Mouse (Mus musculus) ES-CJ7 (cell line): ENCODE data around the gene Axl.

Experiments
- DNase-seq: peaks from one replicate; pipeline ENCODE4 v3.0.0; 2011; ENCODE audit warnings: low read depth, low spot score

The Axl gene

GRCm38 (mm10) chr7:25788220-25789128 lies at the start of gene Axl:
Axl (minus strand) TSS chr7:25788705.
- peak; percentile 48 for DNase-seq

- DNase-seq = no peak
Observed at GRCm38 (mm10) chr7:25835188-25835891, 46.8 kb upstream of the Axl start.

GRCm38 (mm10) chr7:25831557-25832530 lies 43.3 kb upstream of the Axl start:
- DNase-seq = no peak

GRCm38 (mm10) chr7:25830251-25830650 lies 41.7 kb upstream of the Axl start:
- DNase-seq = no peak

- DNase-seq = no peak
Observed at GRCm38 (mm10) chr7:25827199-25827598, 38.7 kb upstream of the Axl start.

- DNase-seq = no peak
Observed at GRCm38 (mm10) chr7:25826029-25826428, 37.5 kb upstream of the Axl start.

GRCm38 (mm10) chr7:25825043-25825442 lies 36.5 kb upstream of the Axl start:
- peak; percentile 40 for DNase-seq

- DNase-seq = peak; percentile 95
Observed at GRCm38 (mm10) chr7:25816241-25816919, 27.9 kb upstream of the Axl start, which contains the start of gene Cyp2s1. Cyp2s1 (minus strand) TSS chr7:25816913.

GRCm38 (mm10) chr7:25815571-25815970 lies 27.1 kb upstream of the Axl start:
- DNase-seq = no peak

- no peak for DNase-seq
Observed at GRCm38 (mm10) chr7:25814711-25815110, 26.2 kb upstream of the Axl start.

GRCm38 (mm10) chr7:25812195-25812594 lies 23.7 kb upstream of the Axl start:
- no peak for DNase-seq

- DNase-seq = no peak
Observed at GRCm38 (mm10) chr7:25811716-25812115, 23.2 kb upstream of the Axl start.

- DNase-seq = peak; percentile 79
Observed at GRCm38 (mm10) chr7:25805631-25806343, 17.3 kb upstream of the Axl start.

GRCm38 (mm10) chr7:25804792-25805191 lies 16.3 kb upstream of the Axl start:
- DNase-seq = no peak

GRCm38 (mm10) chr7:25803460-25803859 lies 15.0 kb upstream of the Axl start:
- DNase-seq = no peak

- DNase-seq = peak; percentile 60
Observed at GRCm38 (mm10) chr7:25802241-25803125, 14.0 kb upstream of the Axl start.

GRCm38 (mm10) chr7:25801031-25801430 lies 12.5 kb upstream of the Axl start:
- no peak for DNase-seq

GRCm38 (mm10) chr7:25799369-25799768 lies 10.9 kb upstream of the Axl start:
- no peak for DNase-seq

GRCm38 (mm10) chr7:25798540-25798939 lies 10.0 kb upstream of the Axl start:
- DNase-seq = peak; percentile 52
